Mouse (Mus musculus): Measurements from ENCODE around the gene Cacnb1.
A peak's percentile ranks its signal among the peaks of the same experiment; 100 is the strongest.

Cacnb1 gene

DNA sequence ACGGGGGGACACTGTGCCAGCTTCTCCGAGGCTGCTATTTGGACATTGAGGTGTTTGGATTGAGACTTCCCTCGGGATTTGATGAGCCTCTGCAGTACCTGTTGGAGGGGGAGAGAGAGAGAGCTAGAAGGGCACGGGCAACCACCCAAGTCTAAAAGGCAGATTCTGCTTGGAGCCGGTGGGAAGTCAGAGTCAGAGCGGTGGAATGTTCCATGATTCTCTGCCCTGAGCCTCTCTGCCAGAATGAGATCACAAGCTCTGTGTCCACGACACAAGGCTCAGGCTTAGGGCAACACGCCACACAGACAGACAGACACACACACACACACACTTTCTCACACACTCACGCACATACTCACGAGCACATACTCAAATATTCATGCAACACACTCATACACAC, 17.1 kb downstream of the Cacnb1 start:
- DNase-seq = no peak

DNA sequence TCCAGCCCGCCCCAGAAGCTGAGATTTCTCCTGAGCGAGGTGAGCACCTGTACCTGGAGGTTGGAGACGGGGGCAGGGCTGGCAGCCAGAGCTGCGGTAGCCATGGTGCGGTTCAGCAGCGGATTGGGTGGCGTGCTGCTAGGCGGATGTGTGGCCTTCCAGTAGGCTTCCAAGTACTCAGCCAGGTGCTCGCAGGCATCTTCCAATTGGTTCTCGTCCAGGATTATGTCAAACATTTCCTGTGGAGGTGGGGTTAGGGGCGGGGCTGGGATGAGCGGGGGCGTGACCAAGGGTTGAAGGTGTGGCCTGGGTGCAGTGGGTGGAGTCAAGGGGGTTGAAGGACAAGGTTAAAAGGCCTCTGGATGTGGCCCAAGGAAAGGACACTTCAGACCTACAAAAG, 17.8 kb downstream of the Cacnb1 start:
- DNase-seq = no peak

DNA sequence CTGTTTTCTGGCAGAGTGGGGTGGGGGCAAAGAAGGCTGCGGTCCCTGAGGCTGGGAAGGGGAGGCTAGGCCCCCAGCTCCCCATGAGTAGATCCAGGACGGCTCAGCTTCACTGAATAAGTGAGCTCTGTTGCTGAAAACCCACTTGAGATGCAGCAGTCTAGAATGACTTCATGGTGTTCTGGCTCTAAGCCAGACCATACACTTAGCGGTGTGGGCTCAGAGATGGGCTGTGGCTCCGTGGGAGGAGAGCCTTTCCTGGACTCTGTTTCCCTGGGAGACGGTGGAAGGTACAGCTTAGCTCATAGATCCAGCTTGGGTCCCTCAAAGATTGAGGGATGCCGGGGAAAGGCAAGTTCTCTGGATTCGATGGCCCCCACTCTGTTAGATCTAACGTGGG, 18.7 kb downstream of the Cacnb1 start:
- DNase-seq = no peak

DNA sequence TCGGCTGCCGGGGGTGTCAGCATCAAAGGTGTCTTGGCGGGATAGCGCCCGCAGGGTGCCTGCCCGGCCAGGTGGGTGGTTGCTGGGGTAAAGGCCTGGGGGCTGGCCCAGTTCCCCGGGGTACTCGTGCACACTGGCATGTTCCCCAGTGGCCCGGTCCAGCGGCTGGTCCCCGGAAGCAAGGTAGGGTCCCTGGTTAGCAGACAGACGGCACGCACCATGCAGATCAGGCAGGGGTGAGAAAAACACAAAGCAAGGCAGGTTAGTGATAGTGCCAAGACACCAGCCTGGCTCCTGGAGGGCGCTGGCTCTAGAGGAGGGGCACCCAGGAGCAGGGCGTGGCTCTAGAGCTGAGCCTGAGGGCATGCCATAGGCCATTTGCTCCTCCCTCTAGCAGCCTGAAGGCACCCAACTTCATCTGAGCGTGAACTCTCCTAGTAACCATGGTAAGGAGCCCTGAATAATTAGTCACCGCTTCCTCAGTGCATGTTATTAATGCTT, 19.6 kb downstream of the Cacnb1 start:
- DNase-seq = no peak

DNA sequence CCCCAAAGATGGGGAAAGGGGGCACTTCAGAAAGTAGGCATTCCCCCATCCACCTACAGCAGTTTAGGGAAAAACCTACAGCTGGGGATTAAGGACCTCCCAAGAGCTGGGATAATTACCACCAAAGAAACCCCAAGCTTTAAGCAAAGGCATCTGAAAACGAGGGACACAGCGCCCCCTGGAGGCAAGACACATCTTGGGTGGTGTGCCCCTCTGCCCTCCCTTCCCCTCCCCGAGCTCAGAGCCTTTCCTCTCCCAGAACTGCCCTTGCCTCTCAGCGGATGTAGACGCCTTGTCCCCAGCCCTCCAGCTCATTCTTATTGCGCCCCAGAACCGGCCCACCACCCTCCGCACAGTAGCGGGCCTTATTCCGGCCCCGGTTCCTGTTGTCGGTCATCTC, 20.2 kb downstream of the Cacnb1 start:
- DNase-seq = peak; percentile 76

DNA sequence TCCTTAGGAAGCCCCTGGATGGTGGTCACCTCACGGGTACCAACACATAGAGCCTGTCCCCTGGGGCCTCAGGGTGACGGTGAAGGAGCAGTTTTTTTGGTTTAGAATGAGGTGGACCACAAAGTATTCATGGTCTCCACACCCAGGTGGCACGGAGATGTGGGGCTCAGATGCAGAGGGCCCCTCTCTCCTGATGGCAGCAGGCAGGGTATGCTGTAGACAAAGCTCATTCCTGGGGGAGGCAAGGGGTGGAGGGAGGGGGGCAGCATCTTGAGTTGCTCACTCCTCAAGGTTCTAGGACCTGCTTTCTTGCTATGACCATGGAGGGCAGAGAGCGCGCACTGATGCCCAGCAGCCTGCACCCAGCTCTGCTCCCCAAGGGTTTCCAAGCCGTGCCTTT, 20.8 kb downstream of the Cacnb1 start:
- no peak for DNase-seq

DNA sequence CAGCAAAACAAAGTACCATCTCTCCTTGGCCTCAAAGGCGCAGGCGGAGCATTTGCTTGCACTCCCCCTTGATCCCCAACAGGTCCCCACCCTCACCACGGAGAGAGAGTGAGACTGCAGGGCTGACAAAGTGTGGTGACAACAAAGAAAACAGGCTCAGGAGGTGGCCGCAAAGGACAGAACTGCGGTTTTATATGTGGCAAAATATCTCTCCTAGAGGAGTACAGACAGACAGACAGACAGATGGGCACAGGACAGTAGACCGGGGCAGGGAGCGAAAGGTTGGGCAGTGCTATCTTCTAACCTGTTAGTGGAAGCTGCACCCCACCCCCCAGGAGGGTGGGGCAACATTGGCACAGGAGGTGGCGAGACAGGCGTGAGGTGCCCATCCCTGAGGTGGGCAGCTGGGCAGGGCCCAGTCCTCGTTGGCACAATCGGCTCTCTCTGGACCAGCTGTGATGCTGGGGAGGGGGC, 21.4 kb downstream of the Cacnb1 start:
- DNase-seq = no peak

DNA sequence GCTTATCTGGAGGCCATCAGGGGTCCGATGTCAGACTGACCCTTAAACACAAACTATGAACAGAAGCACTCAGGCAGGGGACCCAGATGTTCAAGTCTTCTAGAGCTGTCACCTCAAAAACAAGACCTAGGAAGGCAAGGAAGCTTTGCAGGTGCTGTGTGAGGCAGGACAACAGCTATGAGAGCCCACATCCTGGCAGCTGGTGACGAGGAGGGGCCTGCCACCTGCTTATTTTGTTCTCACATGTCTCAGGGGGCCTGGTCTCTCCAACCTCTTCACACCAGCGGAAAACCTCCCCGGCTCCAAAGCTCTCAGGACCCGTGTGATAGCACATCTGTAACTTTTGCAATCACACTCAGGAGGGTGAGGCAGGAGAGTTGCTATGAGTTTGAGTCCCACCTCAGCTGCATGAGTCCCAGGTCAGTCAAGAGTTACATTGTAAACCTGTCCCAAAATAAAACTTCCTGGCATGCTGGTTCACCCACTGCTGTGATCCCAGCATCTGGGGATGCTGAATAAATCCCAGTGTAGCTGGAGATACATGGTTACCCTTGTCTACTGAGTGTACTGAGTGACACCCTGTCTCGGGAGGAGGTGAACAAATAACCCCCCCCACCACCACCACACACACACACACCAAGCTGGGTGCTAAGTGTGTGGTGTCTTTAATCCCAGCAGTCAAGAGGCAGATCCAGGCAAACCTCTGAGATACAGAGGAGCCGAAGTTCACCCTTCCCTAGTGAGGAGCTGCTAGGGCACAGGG, 22.3 kb downstream of the Cacnb1 start:
- no peak for DNase-seq

DNA sequence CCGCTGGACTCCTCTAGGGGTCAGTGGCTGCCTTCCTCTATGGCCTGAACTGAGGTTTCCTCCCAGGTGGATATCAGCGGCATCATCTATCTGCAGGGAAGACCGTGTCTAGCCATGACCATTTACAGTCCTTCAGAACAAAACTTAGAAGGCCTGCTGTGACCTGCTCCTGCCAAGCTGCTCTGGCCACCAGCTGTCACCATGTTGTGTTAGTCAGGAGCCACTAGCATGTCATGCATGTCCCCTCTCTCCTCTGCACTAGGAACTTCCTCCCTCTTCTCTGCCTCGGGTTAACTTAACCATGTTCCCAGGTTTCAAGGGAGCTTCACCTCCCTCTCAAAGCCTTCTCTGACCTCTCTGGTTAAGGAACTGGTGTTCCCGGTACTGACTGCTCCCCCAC, 23.1 kb downstream of the Cacnb1 start:
- no peak for DNase-seq

DNA sequence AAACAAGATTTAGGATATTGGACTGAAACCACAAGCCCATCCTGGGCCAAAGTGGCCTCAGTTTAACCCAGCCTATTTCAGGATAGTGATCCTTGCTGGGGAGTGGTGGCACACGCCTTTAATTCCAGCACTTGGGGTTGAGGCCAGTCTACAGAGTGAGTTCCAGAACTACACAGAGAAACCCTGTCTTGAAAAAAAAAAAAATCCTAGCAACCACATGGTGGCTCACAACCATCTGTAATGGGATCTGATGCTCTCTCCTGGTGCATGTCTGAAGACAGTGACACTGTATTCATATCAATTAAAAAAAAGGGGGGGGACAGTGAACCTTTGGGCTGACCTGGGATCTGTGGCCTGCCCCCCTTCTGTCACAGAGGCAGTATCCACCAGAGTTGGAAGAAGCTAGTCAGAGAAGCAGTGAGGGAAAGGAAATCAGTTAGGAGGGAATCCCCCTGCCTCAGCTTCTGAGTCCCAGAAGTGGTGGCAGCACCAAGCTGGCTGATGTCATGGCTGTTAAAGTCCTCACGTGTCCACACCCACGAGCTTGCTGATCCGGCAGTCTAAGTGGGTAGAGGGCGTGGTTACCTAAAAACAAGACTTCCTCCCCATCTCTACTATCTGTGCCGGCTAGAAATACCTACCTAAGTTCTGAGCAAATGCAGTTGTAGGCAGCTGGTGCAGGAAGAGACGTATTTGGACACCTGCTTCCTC, 23.8 kb downstream of the Cacnb1 start:
- no peak for DNase-seq

DNA sequence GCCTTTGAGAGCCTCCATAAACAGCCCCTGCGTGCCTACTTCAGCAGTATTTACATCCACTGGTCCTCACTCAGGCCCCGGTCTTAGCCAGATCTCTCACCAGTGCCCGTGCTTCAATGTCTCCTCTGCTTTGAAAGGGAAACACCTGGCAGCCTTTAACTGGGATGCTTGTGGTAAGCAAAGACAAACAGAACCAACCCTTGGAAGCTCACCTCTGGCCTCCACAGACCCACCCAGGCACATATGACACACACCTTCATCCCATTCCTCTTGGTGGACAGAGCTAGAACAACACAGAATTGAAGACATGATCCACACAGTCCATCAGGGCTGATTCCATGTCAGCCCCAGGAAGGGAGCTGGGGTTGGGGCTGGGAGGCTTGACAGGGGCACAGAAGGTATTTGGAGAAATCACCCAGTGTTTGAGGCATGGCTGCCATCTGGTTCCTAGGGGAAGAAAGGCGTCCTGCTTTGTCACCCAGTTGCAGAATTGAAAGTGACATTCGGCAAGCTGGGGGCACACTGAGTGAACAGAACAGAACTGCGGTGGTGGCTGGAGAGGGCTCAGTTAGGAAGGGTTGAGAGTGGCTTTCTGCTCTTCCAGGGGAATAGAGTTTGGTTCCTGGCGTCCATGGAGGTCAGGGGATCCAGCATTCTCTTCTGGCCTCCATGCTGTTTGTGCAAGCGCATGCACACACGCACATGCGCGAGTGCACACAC, 24.6 kb downstream of the Cacnb1 start:
- DNase-seq = no peak

DNA sequence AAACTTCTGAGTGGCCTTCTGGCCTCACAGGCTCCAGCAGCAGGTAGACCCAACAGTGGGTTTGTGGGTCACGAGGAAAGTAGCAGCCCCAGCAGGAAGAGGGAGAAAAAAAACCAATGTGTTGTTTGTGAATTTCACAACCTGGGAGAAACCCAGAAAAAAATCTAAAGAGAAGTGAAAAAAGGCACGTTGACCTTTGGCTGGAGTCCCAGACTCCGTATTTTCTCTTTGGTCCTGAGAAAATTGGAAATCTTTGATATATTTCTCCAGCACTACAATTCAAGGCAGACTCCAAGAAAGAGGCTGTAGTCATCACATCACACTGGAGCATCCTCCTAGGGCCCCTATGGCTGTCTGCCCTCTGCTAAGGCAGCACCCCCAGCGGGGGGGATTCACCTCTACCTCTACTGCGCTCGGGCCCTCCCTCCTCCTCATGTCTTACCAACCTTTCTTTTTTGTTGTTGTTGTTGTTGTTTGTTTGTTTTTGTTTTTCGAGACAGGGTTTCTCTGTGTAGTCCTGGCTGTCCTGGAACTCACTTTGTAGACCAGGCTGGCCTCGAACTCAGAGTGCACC, 25.4 kb downstream of the Cacnb1 start:
- DNase-seq = no peak

DNA sequence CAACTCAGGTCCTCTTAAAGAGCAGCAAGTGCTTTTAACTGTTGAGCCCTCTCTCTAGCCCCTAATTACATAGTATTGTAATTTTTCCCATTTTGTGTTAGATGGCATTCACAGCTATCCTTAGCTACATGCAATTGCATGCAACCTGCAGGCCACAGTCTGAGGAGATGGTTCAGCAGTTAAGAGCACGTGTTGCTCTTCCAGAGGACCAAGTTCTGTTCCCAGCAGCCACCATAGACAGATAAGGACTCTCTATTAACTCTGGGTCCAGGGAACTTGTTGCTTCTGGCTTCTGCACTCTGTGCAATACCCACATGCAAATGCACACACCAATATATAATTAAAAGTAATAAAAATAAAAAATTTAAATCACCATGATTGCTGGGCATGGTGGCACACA, 26.1 kb downstream of the Cacnb1 start:
- no peak for DNase-seq

DNA sequence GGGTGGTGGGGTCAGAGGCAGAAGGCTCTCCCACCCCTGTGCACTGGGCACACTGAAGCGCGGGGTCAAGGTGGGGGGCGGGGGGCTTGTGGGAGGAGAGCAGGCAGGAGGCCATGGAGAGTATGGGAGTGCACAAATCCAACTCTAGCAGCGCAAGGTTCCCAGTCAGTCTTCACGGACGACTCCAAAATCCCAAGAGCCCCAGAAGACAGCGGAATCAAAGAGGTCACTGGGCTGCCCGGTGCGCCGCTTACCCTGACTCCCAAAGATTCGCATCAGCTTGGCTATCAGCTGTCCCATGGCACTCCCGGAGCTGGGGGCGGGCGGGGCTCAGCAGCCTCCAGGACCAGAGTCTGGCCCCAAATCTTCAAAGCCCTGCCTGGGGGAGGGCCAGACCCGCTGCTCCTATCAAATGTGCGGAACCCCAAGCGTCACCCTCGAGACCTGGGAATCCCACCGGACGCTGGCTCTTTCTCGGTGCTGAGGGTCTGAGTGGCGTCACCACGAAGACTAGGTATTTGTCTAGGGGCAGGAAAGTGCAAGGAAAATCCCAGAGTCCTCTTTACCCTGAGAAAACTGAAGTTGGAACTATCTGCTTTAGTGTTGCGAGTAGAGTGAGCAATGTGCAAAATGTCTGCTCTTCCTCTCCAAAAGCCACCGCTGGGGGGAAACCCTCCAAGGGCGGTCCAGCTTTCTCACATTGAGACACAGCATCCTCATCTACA, 27.1 kb downstream of the Cacnb1 start, which contains the start of gene Arl5c:
Gene Arl5c (minus strand): TSS at position 618 of the 725 bp plus-strand sequence.
- DNase-seq = peak; percentile 56

DNA sequence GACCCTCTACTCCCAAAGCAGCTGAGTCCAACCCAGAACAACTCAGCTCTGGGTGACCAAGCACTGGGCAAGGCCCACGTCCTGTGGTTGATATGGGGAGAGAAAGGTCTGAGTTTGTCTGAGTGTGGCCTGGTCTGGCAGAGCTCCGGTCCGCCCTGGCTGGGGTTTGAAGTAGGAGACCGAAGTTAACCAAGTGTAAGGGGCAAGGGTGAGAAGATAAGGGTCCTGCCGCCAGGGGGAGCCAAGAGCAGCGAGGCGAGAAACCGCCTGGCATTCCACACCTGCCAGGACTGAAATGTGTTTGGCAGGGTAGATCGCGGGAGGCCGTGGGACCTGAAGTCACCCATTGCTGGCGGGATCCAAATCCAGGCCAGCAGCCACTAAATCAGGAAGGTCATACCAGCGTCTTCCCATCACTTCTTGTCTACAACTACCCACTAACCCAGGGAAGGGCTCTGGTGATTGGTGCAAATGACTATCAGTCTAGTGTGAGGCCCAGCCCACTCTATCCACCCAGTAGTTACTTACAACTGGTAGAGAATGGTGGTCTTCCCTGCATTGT, 28.2 kb downstream of the Cacnb1 start:
- DNase-seq = peak; percentile 83

DNA sequence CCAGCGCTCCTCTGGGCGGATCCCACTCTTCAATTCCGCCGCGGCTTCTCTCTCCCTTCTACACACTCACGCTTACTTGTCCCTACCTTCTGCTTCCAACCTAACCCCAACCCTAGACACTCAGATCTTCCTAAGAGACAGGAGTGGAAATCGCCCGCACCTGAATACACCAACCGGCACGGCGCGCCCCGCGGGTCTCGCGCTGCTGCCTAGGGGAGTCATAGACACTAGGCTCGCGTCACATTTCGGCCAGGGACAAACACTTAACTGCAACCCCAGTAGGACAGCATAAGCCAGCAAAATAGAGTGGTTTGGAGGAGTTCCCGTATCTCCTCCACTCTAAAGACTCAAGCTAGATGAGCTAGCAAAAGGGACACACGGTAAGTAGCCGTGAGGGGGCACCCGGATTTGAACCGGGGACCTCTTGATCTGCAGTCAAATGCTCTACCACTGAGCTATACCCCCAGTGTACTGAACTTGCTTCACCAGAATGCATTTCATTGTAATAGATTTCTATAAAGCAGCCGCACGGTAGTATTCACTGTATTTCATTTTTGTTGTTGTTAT, 34.2 kb downstream of the Cacnb1 start:
- DNase-seq = peak; percentile 92

DNA sequence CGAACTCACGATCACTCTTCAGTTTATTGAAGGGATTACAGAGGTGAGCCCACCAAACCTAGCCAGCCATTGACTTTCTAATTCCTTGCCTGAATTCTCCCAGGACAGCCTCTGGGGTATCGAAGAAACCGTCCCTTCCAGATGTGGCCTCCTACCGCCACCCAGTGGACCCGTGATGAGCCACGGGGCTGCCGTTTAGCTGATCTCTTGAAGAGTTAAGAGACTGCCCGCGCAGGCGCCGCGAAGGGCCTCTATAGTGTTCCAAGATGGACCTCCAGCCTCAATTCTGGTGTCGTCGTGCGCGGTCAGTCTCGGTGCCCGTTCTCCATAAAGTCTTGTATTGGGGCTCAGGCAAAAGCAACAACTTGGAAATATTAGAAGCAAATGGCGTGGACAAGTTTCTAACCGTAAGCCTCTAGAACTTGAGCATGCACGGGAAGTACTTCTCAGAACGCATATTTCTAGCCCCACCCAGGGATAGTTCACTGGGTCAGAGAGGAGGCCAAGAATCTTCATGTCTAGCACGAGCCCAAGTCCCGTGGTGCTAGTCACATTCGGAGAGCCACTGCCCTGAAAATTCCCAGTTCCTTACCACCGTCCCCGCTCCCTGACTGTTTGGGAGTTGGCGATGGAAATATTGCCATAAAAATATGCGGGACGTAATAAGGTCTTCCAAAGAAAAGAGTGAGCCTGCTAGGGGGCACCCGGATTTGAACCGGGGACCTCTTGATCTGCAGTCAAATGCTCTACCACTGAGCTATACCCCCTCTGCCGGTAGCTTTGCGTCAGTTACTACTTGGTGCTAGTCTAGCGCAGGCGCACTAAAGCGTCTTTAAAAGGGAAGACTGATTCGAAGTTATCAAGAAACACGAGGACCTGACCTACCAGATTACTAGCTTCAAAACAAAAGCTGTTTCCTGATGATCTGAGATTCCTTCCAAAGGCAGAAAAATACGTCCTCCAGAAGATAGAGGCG, 35.0 kb downstream of the Cacnb1 start:
- peak; percentile 95 for DNase-seq

DNA sequence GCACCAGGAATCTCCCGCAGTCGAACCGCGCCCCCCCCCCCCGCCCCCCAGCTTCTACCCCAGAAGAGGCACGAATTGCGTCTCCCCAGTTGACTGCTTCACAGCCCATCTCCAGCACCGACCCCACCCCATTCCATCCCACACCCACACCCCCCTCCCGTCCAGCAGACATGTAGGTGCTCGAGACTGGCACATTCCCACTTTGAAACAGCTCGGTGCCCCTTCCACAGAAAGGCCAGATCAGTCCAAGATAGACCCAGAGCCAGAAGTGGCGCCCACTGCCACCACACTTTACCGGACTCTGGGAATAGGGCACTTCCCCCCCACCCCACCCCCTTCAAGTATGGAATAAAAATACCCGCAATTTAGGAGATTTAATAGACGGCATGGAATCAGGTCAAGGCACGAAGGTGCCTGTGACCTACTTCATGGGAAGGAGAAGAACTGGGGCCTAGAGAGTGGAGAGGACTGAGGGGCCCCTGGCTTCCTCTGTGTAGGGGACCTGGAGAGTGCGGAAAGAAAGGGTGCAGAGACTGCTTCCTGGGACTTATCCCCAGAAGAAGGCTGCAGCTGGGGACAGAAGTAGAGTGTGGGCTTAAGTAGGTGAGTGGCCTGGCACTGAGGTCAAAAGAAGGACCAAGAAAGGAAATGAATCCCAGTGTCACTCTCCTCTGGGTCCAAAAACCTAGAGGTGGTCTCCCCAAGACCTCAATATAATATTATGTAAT, 35.9 kb downstream of the Cacnb1 start:
- DNase-seq = no peak
